Mouse (Mus musculus) skeletal muscle tissue, adult 2 months (tissue): ENCODE data around the gene Ifng.

Source experiments
- DNase-seq: peaks from one replicate; pipeline ENCODE4 v3.0.0-alpha.2; 2012; ENCODE audit warnings: low read depth, low spot score

Gene Ifng

GRCm38 (mm10) chr10:118480118-118480517 lies 39.3 kb downstream of the Ifng start:
- no peak for DNase-seq

GRCm38 (mm10) chr10:118480793-118481192 lies 39.9 kb downstream of the Ifng start:
- DNase-seq: no peak

- no peak for DNase-seq
These were observed 53.3 kb downstream of the Ifng start for GRCm38 (mm10) chr10:118494109-118494508.

GRCm38 (mm10) chr10:118495362-118495761 lies 54.5 kb downstream of the Ifng start:
- DNase-seq: no peak
